Mouse (Mus musculus): Measurements from ENCODE around the gene Fgf4.

- TF ChIP-seq CTCF (IDR thresholded peaks at IDR 0.05; ENCODE audit: borderline replicate concordance, insufficient read depth, low read depth, low read length), result no peak
- no peak for TF ChIP-seq POLR2A (IDR thresholded peaks at IDR 0.05; ENCODE audit: borderline replicate concordance, insufficient read depth, low read length)
Observed at GRCm38 (mm10) chr7:144823988-144824387, 23.2 kb upstream of the Fgf4 start.
